Mouse (Mus musculus) myocyte (in vitro differentiated cells): ENCODE measurements at regions not wholly inside any gene's neighbourhood (a gene's known extent, or its start where the extent isn't known, plus 50 kb on each side); places are given as distances from the start of the nearest gene placed in this dataset.

Source experiments
- E2F4 ChIP-seq: IDR thresholded peaks from one replicate; pipeline ENCODE4 v1.6.1; 2011; ENCODE audit warnings: mild to moderate bottlenecking, control low read depth, moderate library complexity; ENCODE audit not compliant: insufficient read depth
- MAX ChIP-seq: IDR thresholded peaks from one replicate; pipeline ENCODE4 v1.6.1; 2011; ENCODE audit warnings: low read depth, mild to moderate bottlenecking, control low read depth
- MYOD1 ChIP-seq, 3 experiments: IDR thresholded peaks; one replicate each; pipeline ENCODE4 v1.6.1; 2011; ENCODE audit warnings: control low read depth in 2 of 3, low read depth in 2 of 3, mild to moderate bottlenecking in 2 of 3, moderate library complexity in 1 of 3; ENCODE audit not compliant: insufficient read length in 2 of 3, control insufficient read depth in 1 of 3
- MYOG ChIP-seq, 3 experiments: IDR thresholded peaks; one replicate each; pipeline ENCODE4 v1.6.1; 2011; ENCODE audit warnings: control low read depth in 2 of 3, low read depth in 2 of 3, mild to moderate bottlenecking in 2 of 3; ENCODE audit not compliant: insufficient read length in 2 of 3, control insufficient read depth in 1 of 3, insufficient read depth in 1 of 3
- POLR2A ChIP-seq: IDR thresholded peaks from one replicate; pipeline ENCODE4 v1.6.1; 2011; ENCODE audit warnings: low read depth, mild to moderate bottlenecking, control low read depth, moderate library complexity; ENCODE audit not compliant: insufficient read length
- POLR2AphosphoS2 ChIP-seq: IDR thresholded peaks from one replicate; pipeline ENCODE4 v1.6.1; 2011; ENCODE audit warnings: low read depth, control low read depth; ENCODE audit not compliant: insufficient read length
- TCF3 ChIP-seq: IDR thresholded peaks from one replicate; pipeline ENCODE4 v1.6.1; 2011; ENCODE audit warnings: low read depth, control low read depth; ENCODE audit not compliant: insufficient read length
- USF1 ChIP-seq: IDR thresholded peaks from one replicate; pipeline ENCODE4 v1.6.1; 2011; ENCODE audit warnings: low read depth, mild to moderate bottlenecking, control low read depth, moderate library complexity

- TF ChIP-seq TCF3 (no peak), USF1 (no peak), POLR2A (no peak), POLR2AphosphoS2 (no peak), E2F4 (no peak), MAX (no peak), MYOD1 (IDR thresholded peaks at IDR 0.05; ENCODE audit: control insufficient read depth in 1 of 3, insufficient read length in 2 of 3, low read depth in 2 of 3) (no peak), MYOG (IDR thresholded peaks at IDR 0.05; ENCODE audit: control insufficient read depth in 1 of 3, insufficient read depth in 1 of 3, insufficient read length in 2 of 3, low read depth in 2 of 3) (no peak)
Measured at GRCm38 (mm10) chr13:79018051-79018450, 818.5 kb upstream of the Nr2f1 start.
